Comparison of ENCODE assay signal across 11 mouse cellular contexts in genomic region chr10:81001161-81001560, GRCm38 (mm10). TPM values are rescaled to one million over a fixed set of nuclear protein-coding genes. Genes with fewer than 3 reads are reported as not detected.
DNase-seq lines count a peak whose midpoint lies in the region; ATAC-seq and TF ChIP-seq lines count a peak whose summit lies in the region.
"Had no signal": no experiment of that assay in that cellular context is flagged by ENCODE, and none has a peak within 500 bp of the region (broad histone marks: within the 10 kb centered on the region; RNA-seq: fewer than 3 reads in every experiment).

No protein-coding gene starts in this region.

- H3K4me1 ChIP-seq in heart, postnatal 0 days (ENCODE audit: control insufficient read depth, insufficient read depth), result 0 out of 2 replicates have a peak, but pooled peaks cover 4% of the 10 kb centered on the region
- H3K4me1 ChIP-seq in heart, embryonic 10.5 days, result peaks cover 30% of the 10 kb centered on the region
- peaks cover 11% of the 10 kb centered on the region for H3K4me1 ChIP-seq in cortical plate, adult 2 months (ENCODE audit: control insufficient read depth, insufficient read depth, low read length)
- peaks cover 18% of the 10 kb centered on the region for H3K4me1 ChIP-seq in midbrain, postnatal 0 days (ENCODE audit: insufficient read depth, low read length)

- H3K9ac ChIP-seq in heart, postnatal 0 days (replicated peaks; ENCODE audit: low read depth, low read length), result no peak overlapping the region
- H3K9ac ChIP-seq in midbrain, postnatal 0 days (replicated peaks; ENCODE audit: low read length, poor library complexity, severe bottlenecking), result peak overlapping the region; percentile 29

- DNase-seq in heart, postnatal 0 days (ENCODE audit: low spot score), result no peak
- DNase-seq in heart, embryonic 10.5 days (ENCODE audit: low spot score), result no peak
- peak; percentile 35 for DNase-seq in induced T-regulatory cell, adult 2 months (ENCODE audit: low read depth)
- DNase-seq in midbrain, postnatal 0 days (ENCODE audit: low spot score), result peak; percentile 27
- no peak for DNase-seq in spleen, postnatal 14 days (ENCODE audit: low spot score in 2 of 2)
- DNase-seq in MN1 (ENCODE audit: low spot score), result no peak
- DNase-seq in embryo, embryonic 11 days, result no peak
- DNase-seq: heart, postnatal 36 days; liver, embryonic 13.5 days had no signal

- H3K27ac ChIP-seq in heart, postnatal 0 days (ENCODE audit: low read depth), result no peak overlapping the region
- no peak overlapping the region for H3K27ac ChIP-seq in heart, embryonic 10.5 days
- H3K27ac ChIP-seq in cortical plate, adult 2 months (ENCODE audit: insufficient read depth, low read length), result peak overlapping the region; percentile 85
- 0 out of 2 replicates have a peak overlapping the region, but pooled peaks have one; percentile 32 for H3K27ac ChIP-seq in midbrain, postnatal 0 days (ENCODE audit: low read depth, low read length)
- H3K27ac ChIP-seq: liver, embryonic 13.5 days had no signal

- peaks cover 20% of the 10 kb centered on the region; the same call in 1 of the 2 replicates for H3K27me3 ChIP-seq in heart, postnatal 0 days (ENCODE audit: control insufficient read depth, insufficient read depth, low read length)
- H3K27me3 ChIP-seq in heart, embryonic 10.5 days (ENCODE audit: insufficient read depth, poor library complexity, severe bottlenecking), result peaks cover 38% of the 10 kb centered on the region
- H3K27me3 ChIP-seq in midbrain, postnatal 0 days (ENCODE audit: insufficient read depth, low read length), result no peaks in the 10 kb centered on the region

- peak; percentile 14; the same call in 1 of the 2 replicates for ATAC-seq in heart, postnatal 0 days (ENCODE audit: insufficient read depth, low read depth)
- ATAC-seq in midbrain, postnatal 0 days (ENCODE audit: low FRiP score), result no peak

- no peak overlapping the region for H3K4me2 ChIP-seq in heart, postnatal 0 days (ENCODE audit: low read depth, low read length)
- peak overlapping the region; percentile 22 for H3K4me2 ChIP-seq in midbrain, postnatal 0 days (ENCODE audit: low read depth, low read length, poor library complexity, severe bottlenecking)

- TF ChIP-seq CTCF in heart, postnatal 0 days (IDR thresholded peaks at IDR 0.05; ENCODE audit: low read depth), result no peak
- TF ChIP-seq CTCF in cortical plate, adult 2 months (IDR thresholded peaks at IDR 0.05; ENCODE audit: extremely low read depth, insufficient read depth, low read length), result no peak
- TF ChIP-seq CTCF in midbrain, postnatal 0 days (IDR thresholded peaks at IDR 0.05), result no peak

- no peaks in the 10 kb centered on the region for H3K9me3 ChIP-seq in heart, postnatal 0 days (replicated peaks; ENCODE audit: control insufficient read depth, low read length)
- H3K9me3 ChIP-seq in heart, embryonic 10.5 days, result no peaks in the 10 kb centered on the region
- no peaks in the 10 kb centered on the region for H3K9me3 ChIP-seq in midbrain, postnatal 0 days (ENCODE audit: low read length)
- H3K9me3 ChIP-seq: liver, embryonic 13.5 days had no signal

- no peak for TF ChIP-seq EP300 in heart, postnatal 0 days (IDR thresholded peaks at IDR 0.05; ENCODE audit: low read depth)

- WGBS in heart, postnatal 0 days, result 42% methylated on average over 10 of the region's 10 CpGs
- 54% methylated on average over 10 of the region's 10 CpGs for WGBS in heart, embryonic 10.5 days
- WGBS in midbrain, postnatal 0 days, result 20% methylated on average over 10 of the region's 10 CpGs

- no peaks in the 10 kb centered on the region for H3K36me3 ChIP-seq in heart, postnatal 0 days (replicated peaks; ENCODE audit: control insufficient read depth, insufficient read depth, low read length)
- H3K36me3 ChIP-seq in heart, embryonic 10.5 days, result no peaks in the 10 kb centered on the region
- no peaks in the 10 kb centered on the region for H3K36me3 ChIP-seq in midbrain, postnatal 0 days (ENCODE audit: insufficient read depth, low read length)
- H3K36me3 ChIP-seq: liver, embryonic 13.5 days had no signal

- no peak for TF ChIP-seq POLR2A in cortical plate, adult 2 months (IDR thresholded peaks at IDR 0.05; ENCODE audit: extremely low read depth, insufficient read depth, low read length)

- H3K4me3 ChIP-seq in heart, postnatal 0 days (ENCODE audit: low read depth, low read length), result no peak overlapping the region
- no peak overlapping the region for H3K4me3 ChIP-seq in heart, embryonic 10.5 days
- H3K4me3 ChIP-seq in cortical plate, adult 2 months (ENCODE audit: insufficient read depth, low read length), result peak overlapping the region; percentile 17; the same call in 1 of the 2 replicates
- 0 out of 2 replicates have a peak overlapping the region, but pooled peaks have one; percentile 8 for H3K4me3 ChIP-seq in midbrain, postnatal 0 days (ENCODE audit: low read depth, low read length)
- H3K4me3 ChIP-seq: liver, embryonic 13.5 days had no signal

RNA-seq across cellular contexts. Expression of gene Gng7, which starts 13.6 kb away (rescaled TPM):
- total RNA-seq in heart, postnatal 0 days (2014; rRNA removed; ENCODE audit: low replicate concordance), result 0.11 and 0.93 TPM in 2 replicates
- polyA plus RNA-seq in heart, postnatal 0 days (2015; fragmentation: Nextera tagmentation; extraction: Ambion mirVana), result 0.64 and 0.85 TPM in 2 replicates
- 1.5 and 2.1 TPM in 2 replicates for polyA plus RNA-seq in heart, embryonic 10.5 days (2016; fragmentation: Nextera tagmentation; extraction: Ambion mirVana)
- polyA plus RNA-seq in cortical plate, adult 2 months (2012; rRNA removed), result 77.9 and 152 TPM in 2 replicates
- total RNA-seq in midbrain, postnatal 0 days (2014; rRNA removed), result 27.6 and 40.7 TPM in 2 replicates
- 29.5 and 29.9 TPM in 2 replicates for polyA plus RNA-seq in midbrain, postnatal 0 days (2015; fragmentation: Nextera tagmentation; extraction: Ambion mirVana)

RNA-seq across cellular contexts. Expression of gene Diras1, which starts 24.3 kb away (rescaled TPM):
- not detected in 2 replicates for total RNA-seq in heart, postnatal 0 days (2014; rRNA removed; ENCODE audit: low replicate concordance)
- polyA plus RNA-seq in heart, postnatal 0 days (2015; fragmentation: Nextera tagmentation; extraction: Ambion mirVana), result not detected in 2 replicates
- polyA plus RNA-seq in heart, embryonic 10.5 days (2016; fragmentation: Nextera tagmentation; extraction: Ambion mirVana), result 0.08 and 0.11 TPM in 2 replicates
- 83.8 and 85.3 TPM in 2 replicates for polyA plus RNA-seq in cortical plate, adult 2 months (2012; rRNA removed)
- 104 and 119 TPM in 2 replicates for total RNA-seq in midbrain, postnatal 0 days (2014; rRNA removed)
- polyA plus RNA-seq in midbrain, postnatal 0 days (2015; fragmentation: Nextera tagmentation; extraction: Ambion mirVana), result 95.2 and 98.3 TPM in 2 replicates
- total RNA-seq: heart, postnatal 36 days; megakaryocyte, adult 5-6 weeks had no signal

RNA-seq across cellular contexts. Expression of gene Slc39a3, which starts 36.1 kb away (rescaled TPM):
- 18.7 and 29.3 TPM in 2 replicates for total RNA-seq in heart, postnatal 0 days (2014; rRNA removed; ENCODE audit: low replicate concordance)
- 6.3 and 7.5 TPM in 2 replicates for polyA plus RNA-seq in heart, postnatal 0 days (2015; fragmentation: Nextera tagmentation; extraction: Ambion mirVana)
- polyA plus RNA-seq in heart, embryonic 10.5 days (2016; fragmentation: Nextera tagmentation; extraction: Ambion mirVana), result 8.9 and 10.7 TPM in 2 replicates
- 72.8 and 73.0 TPM in 2 replicates for polyA plus RNA-seq in cortical plate, adult 2 months (2012; rRNA removed)
- 115 and 122 TPM in 2 replicates for total RNA-seq in midbrain, postnatal 0 days (2014; rRNA removed)
- 50.2 and 54.7 TPM in 2 replicates for polyA plus RNA-seq in midbrain, postnatal 0 days (2015; fragmentation: Nextera tagmentation; extraction: Ambion mirVana)

RNA-seq across cellular contexts. Expression of gene Sgta, which starts 58.8 kb away (rescaled TPM):
- total RNA-seq in heart, postnatal 0 days (2014; rRNA removed; ENCODE audit: low replicate concordance), result 98.1 and 152 TPM in 2 replicates
- 134 and 137 TPM in 2 replicates for polyA plus RNA-seq in heart, postnatal 0 days (2015; fragmentation: Nextera tagmentation; extraction: Ambion mirVana)
- polyA plus RNA-seq in heart, embryonic 10.5 days (2016; fragmentation: Nextera tagmentation; extraction: Ambion mirVana), result 197 and 226 TPM in 2 replicates
- 222 and 228 TPM in 2 replicates for polyA plus RNA-seq in cortical plate, adult 2 months (2012; rRNA removed)
- total RNA-seq in midbrain, postnatal 0 days (2014; rRNA removed), result 216 and 236 TPM in 2 replicates
- 325 and 348 TPM in 2 replicates for polyA plus RNA-seq in midbrain, postnatal 0 days (2015; fragmentation: Nextera tagmentation; extraction: Ambion mirVana)

Comparison
In these comparisons a context has a peak if more than half of its experiments do, and no peak if none do; other contexts are left out.
1. DNase-seq: peak in induced T-regulatory cell, adult 2 months (single experiment) and midbrain, postnatal 0 days (single experiment); none in heart, postnatal 0 days (single experiment), heart, embryonic 10.5 days (single experiment), spleen, postnatal 14 days (0 of 2), MN1 (single experiment) and embryo, embryonic 11 days (single experiment).
2. H3K27ac ChIP-seq: peak in cortical plate, adult 2 months (single experiment) and midbrain, postnatal 0 days (single experiment); none in heart, postnatal 0 days (single experiment) and heart, embryonic 10.5 days (single experiment).
3. H3K4me3 ChIP-seq: peak in cortical plate, adult 2 months (single experiment) and midbrain, postnatal 0 days (single experiment); none in heart, postnatal 0 days (single experiment) and heart, embryonic 10.5 days (single experiment).
4. RNA of gene Diras1, which starts 24.3 kb away (polyA plus RNA-seq): 95.2 to 98.3 TPM in midbrain, postnatal 0 days and 83.8 to 85.3 TPM in cortical plate, adult 2 months; 0.08 to 0.11 TPM in heart, embryonic 10.5 days and not detected in heart, postnatal 0 days; every median in the first group is over 10 times any median in the second.